Mouse (Mus musculus) left cerebral cortex, postnatal 10 days (tissue): ENCODE data around the gene Ctnna2. TPM values are rescaled to one million over a fixed set of nuclear protein-coding genes. Genes with fewer than 3 reads are reported as not detected.

Experiments
- DNase-seq, 2 experiments: peaks; one replicate each; pipeline ENCODE4 v3.0.0; 2021 to 2022; ENCODE audit warnings: low spot score in 2 of 2, mixed read lengths in 1 of 2; ENCODE audit errors: extremely low spot score in 1 of 2
- intact Hi-C: fragments of 180-260 bp; cut with DNase I; formaldehyde crosslinking; loops from one replicate; pipeline ENCODE4 v1.15.1; 2025
- total RNA-seq, 2 experiments: library from RNA; stranded (reverse); gene quantifications; 2 replicates each; pipeline ENCODE4 v1.2.3; 2021

The Ctnna2 gene
- total RNA-seq, result 100 to 1,000 TPM; 153 to 158 TPM

- intact Hi-C loops, result loop anchor here (10.0 kb wide), 1 partner anchor 335 kb away; no protein-coding TSS in a partner anchor
These were observed at the start of gene Ctnna2 for GRCm38 (mm10) chr6:77979241-77979961. Gene Ctnna2 (minus strand): TSS chr6:77979699.

DNA sequence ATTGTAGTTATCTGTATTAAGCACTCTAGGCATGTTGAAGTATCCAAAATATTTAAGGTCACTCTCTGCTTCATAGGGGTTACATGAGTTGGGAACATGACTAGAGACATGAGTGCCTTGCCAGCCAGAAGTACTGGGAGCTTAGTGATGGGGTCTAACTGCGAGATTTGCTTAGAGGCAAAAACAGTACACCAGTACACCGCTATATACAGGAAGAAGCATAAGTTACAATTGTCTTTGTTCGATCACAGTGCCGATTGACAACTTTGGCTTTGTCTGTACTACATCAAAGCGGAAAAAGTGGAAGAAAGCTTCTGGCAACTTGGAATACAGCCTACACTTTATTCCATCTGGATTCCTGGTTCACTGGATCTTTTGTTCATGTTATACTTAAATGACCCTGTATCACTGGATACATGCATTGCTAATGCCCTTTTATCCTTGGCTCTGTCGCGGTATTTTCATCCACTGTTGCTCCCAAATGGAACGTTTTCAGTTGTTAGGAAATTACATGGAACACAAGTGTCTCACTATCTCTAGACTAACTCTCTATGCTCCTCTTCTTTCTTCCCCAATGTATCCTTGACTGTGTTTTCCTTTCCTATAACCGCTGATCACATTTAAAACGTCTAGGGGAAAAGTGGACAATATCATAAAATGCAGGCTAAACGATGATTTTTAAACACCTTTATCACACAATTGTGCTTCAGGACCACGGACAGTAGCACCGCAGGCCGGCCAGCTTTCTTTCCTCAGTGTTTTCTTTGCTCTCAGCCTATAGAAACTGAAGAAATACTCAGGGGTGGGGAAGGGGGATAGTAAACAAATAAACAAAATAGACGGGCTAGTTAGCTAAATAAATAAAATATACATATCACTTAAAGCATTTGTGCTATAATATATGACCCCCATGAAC is 896 bp upstream of the Ctnna2 start:
- intact Hi-C loops, result no loop called here
- DNase-seq, result no peak

More at GRCm38 (mm10) chr6:77979241-77979961, at the start of gene Ctnna2:
- DNase-seq, result peak; percentile 93 to 94

DNA sequence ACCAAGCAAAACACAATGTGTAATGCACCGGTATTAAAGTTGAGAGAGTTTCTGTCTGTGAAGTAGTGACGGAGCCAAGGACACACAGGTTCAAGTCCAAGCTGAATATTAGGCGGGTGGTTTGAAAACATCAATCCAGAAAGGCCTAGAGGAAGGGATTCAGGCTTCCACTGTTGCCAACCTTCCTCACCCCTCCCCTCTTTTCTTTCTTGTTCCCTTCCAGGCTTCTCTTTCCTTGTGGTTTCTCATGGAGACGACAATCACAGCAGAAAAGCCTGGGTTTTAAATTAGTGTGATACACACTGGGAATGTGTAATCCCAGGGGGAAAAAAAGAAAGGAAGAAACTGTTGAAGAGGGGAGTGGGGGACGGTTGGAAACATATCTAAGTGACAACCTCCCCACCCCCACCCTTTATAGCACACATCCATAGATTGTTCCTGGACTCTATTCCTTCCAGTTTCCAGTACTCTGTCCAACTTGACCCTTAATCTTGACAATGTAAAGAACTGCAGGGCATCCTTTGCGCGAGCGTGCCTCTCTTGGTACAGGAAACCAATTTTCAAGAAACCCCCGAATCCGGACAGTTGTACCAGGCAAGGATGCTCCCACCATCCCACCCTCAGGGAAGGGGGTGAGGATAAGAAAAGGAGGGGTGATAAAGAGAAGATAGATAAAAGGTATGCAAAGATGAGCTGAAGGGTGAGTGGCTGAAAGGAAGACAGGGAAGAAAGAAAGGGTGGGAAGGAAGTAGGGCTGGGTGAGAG is 841 bp downstream of the Ctnna2 start:
- DNase-seq, result no peak
- intact Hi-C loops, result loop anchor here (10.0 kb wide), 1 partner anchor 334 kb away; no protein-coding TSS in a partner anchor

GRCm38 (mm10) chr6:77970545-77971242 is 8.8 kb downstream of the Ctnna2 start:
- intact Hi-C loops, result loop anchor here (10.0 kb wide), 1 partner anchor 326 kb away; no protein-coding TSS in a partner anchor
- no peak for DNase-seq

DNA sequence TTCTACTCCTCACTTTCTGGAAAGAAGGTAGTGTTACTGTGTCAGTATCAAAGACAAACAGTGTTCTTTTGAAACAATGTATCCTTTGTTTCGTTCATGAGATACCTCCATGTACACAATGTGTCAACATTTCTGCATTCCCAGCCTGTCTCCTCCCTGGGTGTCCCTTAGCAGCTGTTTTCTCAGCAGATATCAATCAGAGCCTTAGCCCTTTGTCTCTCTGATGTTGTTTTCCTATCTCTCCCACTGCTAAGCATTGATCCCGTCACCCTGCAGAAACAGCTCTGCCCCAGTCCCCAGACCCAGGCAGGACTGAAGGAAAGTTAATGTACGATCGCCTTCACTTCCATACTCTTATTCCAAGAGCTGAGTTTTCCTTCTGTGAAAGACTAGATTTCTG is 9.7 kb downstream of the Ctnna2 start:
- intact Hi-C loops, result loop anchor here (10.0 kb wide), 1 partner anchor 325 kb away; no protein-coding TSS in a partner anchor

GRCm38 (mm10) chr6:77962011-77962410 is 17.5 kb downstream of the Ctnna2 start:
- intact Hi-C loops, result no loop called here
- no peak for DNase-seq

More for the DNA sequence above, 9.7 kb downstream of the Ctnna2 start:
- DNase-seq, result no peak

DNA sequence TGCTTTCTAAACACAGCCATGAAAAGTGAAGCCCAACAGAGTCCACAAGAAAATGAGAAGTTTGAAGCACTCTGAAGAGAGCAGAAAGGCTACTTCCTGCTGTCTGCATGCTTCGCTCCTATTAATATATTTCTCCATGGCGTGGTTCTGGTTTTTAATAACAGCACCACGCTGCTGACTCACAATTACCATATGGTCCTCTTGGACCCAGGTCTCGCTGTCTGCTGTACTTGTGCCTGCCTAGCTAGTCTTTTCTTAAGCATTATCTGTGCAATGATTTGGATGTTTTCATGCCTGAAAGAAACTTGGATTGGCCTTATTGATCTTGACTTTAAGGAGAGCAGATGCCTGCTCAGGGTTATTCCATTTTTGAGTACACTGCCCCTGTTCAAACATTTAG is 28.2 kb downstream of the Ctnna2 start:
- intact Hi-C loops, result no loop called here
- no peak for DNase-seq

- DNase-seq, result no peak
- intact Hi-C loops, result no loop called here
These were observed 28.8 kb downstream of the Ctnna2 start for GRCm38 (mm10) chr6:77950690-77951089.

DNA sequence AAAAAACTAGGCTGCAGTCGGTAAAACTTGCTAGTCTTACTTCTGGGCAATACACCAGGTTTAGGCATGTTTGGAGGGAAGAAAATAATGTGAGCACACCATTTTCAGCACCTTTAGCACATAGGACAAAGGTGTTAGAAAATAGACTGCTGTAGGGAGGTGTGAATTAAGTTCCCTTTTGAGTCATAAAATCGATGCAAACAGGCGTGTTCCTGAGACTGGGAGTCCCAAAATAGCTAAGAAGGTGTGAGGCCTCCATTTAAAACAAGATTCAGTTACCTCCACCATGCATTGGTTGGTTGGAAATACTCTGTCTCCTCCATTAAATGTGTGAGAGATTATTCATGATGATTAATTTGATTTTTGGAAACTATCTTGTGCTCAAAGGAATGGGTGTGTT is 50.1 kb downstream of the Ctnna2 start:
- DNase-seq, result no peak
- intact Hi-C loops, result no loop called here

GRCm38 (mm10) chr6:77873150-77873549 is 106.3 kb downstream of the Ctnna2 start:
- DNase-seq, result no peak
- intact Hi-C loops, result no loop called here

GRCm38 (mm10) chr6:77869313-77869712 is 110.2 kb downstream of the Ctnna2 start:
- intact Hi-C loops, result no loop called here
- no peak for DNase-seq

GRCm38 (mm10) chr6:77868119-77868518 is 111.4 kb downstream of the Ctnna2 start:
- intact Hi-C loops, result no loop called here

DNA sequence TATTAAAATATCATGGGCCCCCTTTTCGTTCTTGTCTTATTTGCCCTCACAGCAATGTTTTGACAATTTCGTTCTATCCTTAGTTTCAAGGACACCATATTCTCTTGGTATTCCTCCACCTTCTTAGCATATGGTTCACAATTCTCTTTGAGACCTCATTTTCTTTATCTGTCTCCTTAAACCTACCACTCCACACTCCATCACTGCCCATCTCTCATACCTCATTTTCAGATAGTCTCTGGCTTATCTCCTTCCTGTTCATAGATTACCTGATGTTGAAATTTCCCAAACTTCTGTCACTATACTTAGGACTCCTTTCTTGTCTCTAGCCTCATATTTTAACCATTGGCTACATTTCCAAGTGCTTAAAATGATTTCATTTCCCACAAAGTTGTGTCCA is 116.1 kb downstream of the Ctnna2 start:
- intact Hi-C loops, result no loop called here
- DNase-seq, result no peak

More at GRCm38 (mm10) chr6:77868119-77868518, 111.4 kb downstream of the Ctnna2 start:
- DNase-seq, result no peak

GRCm38 (mm10) chr6:77862781-77863180 is 116.7 kb downstream of the Ctnna2 start:
- intact Hi-C loops, result no loop called here
- peak; percentile 29 to 72 for DNase-seq

DNA sequence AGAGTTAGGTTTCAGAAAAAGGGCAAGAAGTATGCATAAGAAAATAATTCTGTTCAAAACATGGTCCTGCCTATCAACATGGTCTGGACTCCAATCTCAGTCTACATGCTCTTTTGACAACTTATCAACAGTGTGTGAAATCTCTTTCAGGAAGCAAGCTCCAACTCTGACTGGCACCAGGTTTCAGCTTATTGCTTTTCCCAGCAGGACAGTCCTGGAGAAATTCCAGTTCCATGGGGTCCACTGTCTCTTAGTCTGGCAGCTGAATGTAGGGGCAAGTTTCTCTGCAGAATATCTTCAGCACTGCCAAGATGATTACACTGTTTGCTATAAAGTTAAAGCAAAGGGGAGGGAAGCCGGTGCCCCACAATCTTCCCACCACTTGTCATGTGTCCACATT is 130.1 kb downstream of the Ctnna2 start:
- intact Hi-C loops, result no loop called here
- DNase-seq, result no peak

DNA sequence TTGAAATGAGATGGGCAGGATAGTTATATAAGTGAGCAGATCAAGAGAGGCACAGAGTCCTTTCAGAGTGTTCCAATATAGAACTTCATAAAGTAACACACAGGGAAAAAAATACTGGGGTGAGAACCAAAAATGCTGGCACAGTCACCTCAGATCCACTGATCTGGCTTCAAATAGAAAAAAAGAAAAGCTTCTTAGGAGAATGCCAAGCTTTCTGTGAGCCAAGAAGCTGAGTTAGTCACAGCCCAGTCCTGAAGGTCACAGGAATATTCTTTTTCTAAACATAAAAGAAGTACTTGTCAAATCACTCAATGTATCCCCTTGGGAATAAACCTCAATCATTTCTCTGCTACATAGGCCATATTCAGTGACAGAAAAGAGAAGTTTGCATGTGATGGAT is 130.7 kb downstream of the Ctnna2 start:
- no peak for DNase-seq
- intact Hi-C loops, result no loop called here

DNA sequence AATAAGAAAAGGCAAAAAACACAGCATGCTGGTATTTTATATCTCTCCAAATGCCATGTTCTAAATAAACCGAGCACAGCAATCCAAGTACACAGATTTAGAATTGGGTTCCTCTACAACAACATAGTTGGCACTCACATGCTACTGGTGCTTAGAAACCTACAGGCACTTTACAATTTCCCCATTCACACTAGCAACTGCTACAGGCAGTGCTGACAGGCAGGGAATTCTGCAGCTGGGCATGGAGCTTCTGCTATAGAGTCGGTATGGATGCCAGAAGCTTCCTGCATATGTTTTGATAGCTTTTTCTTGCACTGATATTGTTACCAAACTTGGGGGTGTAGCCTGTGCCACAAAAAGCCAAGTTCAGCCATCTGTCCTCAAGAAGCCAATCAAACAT is 131.8 kb downstream of the Ctnna2 start:
- peak; percentile 24 to 56 for DNase-seq
- intact Hi-C loops, result no loop called here

GRCm38 (mm10) chr6:77839076-77839475 is 140.4 kb downstream of the Ctnna2 start:
- intact Hi-C loops, result loop anchor here (10.0 kb wide), 1 partner anchor 184 kb away; no protein-coding TSS in a partner anchor
- no peak for DNase-seq
